Mouse (Mus musculus): ENCODE measurements around the gene Rab3a.

Gene Rab3a

GRCm38 (mm10) chr8:70758616-70759561 is 4.4 kb downstream of the Rab3a start:
- DNase-seq (ENCODE audit: low spot score in 2 of 2), result peak in 1 of 2 experiments; percentile 32

- no peak for DNase-seq (ENCODE audit: low spot score in 2 of 2)
Observed at GRCm38 (mm10) chr8:70760350-70760749, 5.9 kb downstream of the Rab3a start.

GRCm38 (mm10) chr8:70760775-70761406 is 6.4 kb downstream of the Rab3a start, which contains the start of gene Mpv17l2:
Gene Mpv17l2, minus strand, starts transcription at chr8:70760946.
- peak; percentile 95 to 98 for DNase-seq (ENCODE audit: low spot score in 2 of 2)

- DNase-seq (ENCODE audit: low spot score in 2 of 2), result no peak
Observed at GRCm38 (mm10) chr8:70762118-70762517, 7.6 kb downstream of the Rab3a start.

GRCm38 (mm10) chr8:70763354-70763753 is 8.9 kb downstream of the Rab3a start:
- DNase-seq (ENCODE audit: low spot score in 2 of 2), result peak in 1 of 2 experiments; percentile 55

GRCm38 (mm10) chr8:70764026-70764425 is 9.5 kb downstream of the Rab3a start:
- DNase-seq (ENCODE audit: low spot score in 2 of 2), result no peak

- no peak for DNase-seq (ENCODE audit: low spot score in 2 of 2)
Observed at GRCm38 (mm10) chr8:70764676-70765075, 10.2 kb downstream of the Rab3a start.

- no peak for DNase-seq (ENCODE audit: low spot score in 2 of 2)
Observed at GRCm38 (mm10) chr8:70765329-70765728, 10.8 kb downstream of the Rab3a start.

GRCm38 (mm10) chr8:70765838-70766570 is 11.5 kb downstream of the Rab3a start:
- no peak for DNase-seq (ENCODE audit: low spot score in 2 of 2)

GRCm38 (mm10) chr8:70766571-70767440 is 12.3 kb downstream of the Rab3a start:
- no peak for DNase-seq (ENCODE audit: low spot score in 2 of 2)

GRCm38 (mm10) chr8:70767503-70767902 is 13.0 kb downstream of the Rab3a start:
- no peak for DNase-seq (ENCODE audit: low spot score in 2 of 2)

- DNase-seq (ENCODE audit: low spot score in 2 of 2), result no peak
Observed at GRCm38 (mm10) chr8:70768231-70768776, 13.8 kb downstream of the Rab3a start.

GRCm38 (mm10) chr8:70768956-70769355 is 14.5 kb downstream of the Rab3a start:
- DNase-seq (ENCODE audit: low spot score in 2 of 2), result no peak

- DNase-seq (ENCODE audit: low spot score in 2 of 2), result peak; percentile 90 to 94
Observed at GRCm38 (mm10) chr8:70769359-70769758, 14.9 kb downstream of the Rab3a start.

- no peak for DNase-seq (ENCODE audit: low spot score in 2 of 2)
Observed at GRCm38 (mm10) chr8:70769858-70770257, 15.4 kb downstream of the Rab3a start.

- no peak for DNase-seq (ENCODE audit: low spot score in 2 of 2)
Observed at GRCm38 (mm10) chr8:70770748-70771147, 16.3 kb downstream of the Rab3a start.

- no peak for DNase-seq (ENCODE audit: low spot score in 2 of 2)
Observed at GRCm38 (mm10) chr8:70771217-70771616, 16.7 kb downstream of the Rab3a start.

GRCm38 (mm10) chr8:70772075-70772474 is 17.6 kb downstream of the Rab3a start:
- no peak for DNase-seq (ENCODE audit: low spot score in 2 of 2)

- DNase-seq (ENCODE audit: low spot score in 2 of 2), result no peak
Observed at GRCm38 (mm10) chr8:70772890-70773289, 18.4 kb downstream of the Rab3a start.

- no peak for DNase-seq (ENCODE audit: low spot score in 2 of 2)
Observed at GRCm38 (mm10) chr8:70773410-70773809, 18.9 kb downstream of the Rab3a start.

- DNase-seq (ENCODE audit: low spot score in 2 of 2), result peak in 1 of 2 experiments; percentile 58
Observed at GRCm38 (mm10) chr8:70773833-70774232, 19.4 kb downstream of the Rab3a start.

Data from frontal cortex, postnatal 14 days (tissue).